Mouse (Mus musculus): Measurements from ENCODE around the gene Ddrgk1.
"Not testable (repeated sequence)": the region's sequence is repeated elsewhere in the genome, so short reads cannot be mapped to it uniquely, and the experiment has no call there.

Ddrgk1 gene

GRCm38 (mm10) chr2:130649028-130649427 lies 15.4 kb downstream of the Ddrgk1 start:
- not testable (repeated sequence) for DNase-seq

- no peak for DNase-seq
Observed at GRCm38 (mm10) chr2:130645198-130645597, 19.3 kb downstream of the Ddrgk1 start.

- DNase-seq, result peak; percentile 97
Observed at GRCm38 (mm10) chr2:130642684-130643369, 21.6 kb downstream of the Ddrgk1 start, which contains the start of gene Lzts3. Gene Lzts3 (minus strand): TSS chr2:130642803.

- peak; percentile 48 for DNase-seq
Observed at GRCm38 (mm10) chr2:130642197-130642660, 22.2 kb downstream of the Ddrgk1 start.

- DNase-seq, result no peak
Observed at GRCm38 (mm10) chr2:130641351-130642025, 23.0 kb downstream of the Ddrgk1 start.

- DNase-seq, result no peak
Observed at GRCm38 (mm10) chr2:130639276-130639675, 25.2 kb downstream of the Ddrgk1 start.

GRCm38 (mm10) chr2:130638101-130638611 lies 26.3 kb downstream of the Ddrgk1 start:
- DNase-seq, result no peak

- peak; percentile 34 for DNase-seq
Observed at GRCm38 (mm10) chr2:130635847-130636246, 28.6 kb downstream of the Ddrgk1 start.

GRCm38 (mm10) chr2:130634739-130635411 lies 29.6 kb downstream of the Ddrgk1 start:
- peak; percentile 77 for DNase-seq

- DNase-seq, result peak; percentile 44
Observed at GRCm38 (mm10) chr2:130634006-130634738, 30.3 kb downstream of the Ddrgk1 start.

GRCm38 (mm10) chr2:130632887-130633675 lies 31.4 kb downstream of the Ddrgk1 start:
- DNase-seq, result peak; percentile 55

- DNase-seq, result no peak
Observed at GRCm38 (mm10) chr2:130632416-130632815, 32.0 kb downstream of the Ddrgk1 start.

GRCm38 (mm10) chr2:130629839-130630203 lies 34.6 kb downstream of the Ddrgk1 start, which contains the start of the genes Fastkd5 and Ubox5:
Gene Fastkd5 (minus strand): TSS chr2:130630027.
Gene Ubox5 (minus strand): TSS chr2:130630038.
- peak; percentile 94 for DNase-seq

GRCm38 (mm10) chr2:130629080-130629838 lies 35.2 kb downstream of the Ddrgk1 start:
- DNase-seq, result no peak

GRCm38 (mm10) chr2:130628424-130628823 lies 36.0 kb downstream of the Ddrgk1 start:
- DNase-seq, result no peak

- no peak for DNase-seq
Observed at GRCm38 (mm10) chr2:130618972-130619371, 45.5 kb downstream of the Ddrgk1 start.

GRCm38 (mm10) chr2:130613091-130613490 lies 51.4 kb downstream of the Ddrgk1 start:
- DNase-seq, result peak; percentile 27
